Mouse (Mus musculus) cerebellum, postnatal 25 days (tissue): ENCODE data around the gene Trim28.
"Not testable (repeated sequence)": the region's sequence is repeated elsewhere in the genome, so short reads cannot be mapped to it uniquely, and the experiment has no call there.

Experiments
- DNase-seq, 2 experiments: peaks; one replicate each; pipeline ENCODE4 v3.0.0; 2021; ENCODE audit warnings: mixed read lengths in 2 of 2

The Trim28 gene

DNA sequence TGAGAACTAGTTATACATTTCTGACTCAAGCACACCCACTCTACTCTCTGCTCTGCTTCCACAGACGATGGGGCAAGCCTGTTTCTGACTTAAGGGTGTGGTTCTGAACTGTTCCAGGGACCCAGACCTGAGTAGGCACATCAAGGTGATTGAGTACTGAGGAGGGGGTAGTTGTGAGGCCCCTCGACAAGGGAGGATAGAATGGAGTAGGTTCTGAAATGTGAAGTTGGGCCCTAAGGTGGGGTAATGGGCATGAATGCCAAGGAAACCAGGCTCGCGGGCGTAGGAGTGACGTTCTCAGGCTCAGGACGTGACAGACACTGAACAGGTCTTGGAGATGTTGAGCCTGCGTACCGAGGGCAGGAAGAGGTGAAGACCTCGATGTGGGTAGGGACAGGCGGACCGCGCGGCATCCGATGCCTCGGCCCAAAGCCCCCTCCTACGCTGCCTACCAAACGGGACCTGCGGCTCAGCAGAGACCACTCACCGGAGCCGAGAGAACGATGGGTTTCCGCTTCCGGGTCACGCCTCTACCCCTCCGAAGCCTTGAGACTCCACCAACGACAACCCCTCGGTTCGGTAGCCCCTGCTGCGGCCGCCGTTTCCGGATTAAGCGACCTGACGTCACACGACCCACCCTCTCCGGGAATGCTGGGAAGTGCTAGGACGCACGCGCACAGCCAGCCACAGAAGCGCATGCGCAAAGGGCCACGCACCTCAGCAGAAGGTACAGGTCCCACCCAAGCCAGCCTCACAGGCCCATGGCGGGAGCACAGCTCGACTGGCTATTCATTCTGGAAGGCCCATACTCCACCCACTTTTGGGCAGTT is 35.4 kb downstream of the Trim28 start, which contains the start of gene Chmp2a:
Gene Chmp2a, minus strand, starts transcription at position 660 of the 830 bp plus-strand sequence.
- DNase-seq = peak; percentile 99

GRCm38 (mm10) chr7:13035211-13035855 is 36.4 kb downstream of the Trim28 start:
- DNase-seq = peak in 1 of 2 experiments; percentile 65

- DNase-seq = no peak
Measured at GRCm38 (mm10) chr7:13036806-13037205, 37.9 kb downstream of the Trim28 start.

GRCm38 (mm10) chr7:13037366-13037765 is 38.5 kb downstream of the Trim28 start:
- no peak for DNase-seq

DNA sequence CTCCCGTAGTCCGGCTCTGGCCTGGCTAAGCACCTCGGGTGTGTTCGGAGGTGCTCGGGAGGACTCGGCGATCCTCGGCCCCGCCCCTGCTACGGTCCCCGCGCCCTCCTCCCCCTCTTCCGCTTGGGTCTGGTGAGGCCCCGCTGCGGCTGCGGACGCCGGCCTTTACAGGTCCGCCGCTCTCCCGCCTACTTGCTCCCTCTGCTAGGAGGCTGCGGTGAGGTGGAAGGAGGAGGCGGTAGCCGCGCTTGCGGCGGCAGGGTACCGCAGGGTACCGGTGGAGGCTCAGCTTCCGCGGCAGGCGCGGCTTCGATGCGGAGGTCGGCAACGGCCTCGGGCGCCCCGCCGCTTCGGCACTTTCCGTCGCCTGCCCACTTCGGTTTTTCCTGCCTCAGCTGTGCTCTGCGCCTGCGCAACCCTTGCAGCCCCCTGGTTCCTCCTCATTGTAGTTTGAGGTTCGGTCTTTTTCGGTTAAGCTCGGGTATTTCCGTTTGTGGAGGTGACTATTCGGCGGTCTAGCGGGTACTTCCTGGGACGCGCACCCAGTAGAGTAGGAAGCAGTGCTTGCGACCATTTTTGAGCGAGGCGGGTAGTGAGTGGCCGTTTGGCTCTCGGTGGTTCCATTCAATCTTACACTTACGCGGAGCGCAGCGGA is 39.1 kb downstream of the Trim28 start, which contains the start of gene Ube2m:
Gene Ube2m, minus strand, starts transcription at position 375 of the 655 bp plus-strand sequence.
- peak; percentile 100 for DNase-seq

GRCm38 (mm10) chr7:13038621-13039169 is 39.8 kb downstream of the Trim28 start:
- DNase-seq = peak; percentile 35 to 38

DNA sequence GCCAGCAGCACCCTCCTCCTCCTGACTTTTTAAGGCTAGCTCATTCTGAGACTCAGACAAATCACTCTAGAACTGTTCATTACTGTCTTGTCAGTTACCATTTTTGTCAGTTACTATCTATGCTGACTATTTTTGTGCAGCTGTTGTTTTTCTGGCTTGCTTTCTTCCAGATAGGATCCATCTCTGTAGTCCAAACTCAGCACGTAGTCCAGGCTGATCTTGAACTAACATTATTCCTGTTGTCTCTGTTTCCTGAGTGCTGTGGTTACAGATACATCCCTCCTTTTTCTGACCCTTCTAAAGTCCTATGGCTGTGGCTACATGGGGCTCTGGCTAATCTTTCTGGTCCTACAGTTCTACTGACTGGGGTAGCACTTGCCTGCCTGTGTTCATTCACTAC is 40.3 kb downstream of the Trim28 start:
- no peak for DNase-seq

GRCm38 (mm10) chr7:13041256-13041655 is 42.3 kb downstream of the Trim28 start:
- no peak for DNase-seq

- DNase-seq = peak in 1 of 2 experiments; percentile 9
Measured at GRCm38 (mm10) chr7:13042511-13042910, 43.6 kb downstream of the Trim28 start.

- DNase-seq = peak; percentile 84
Measured at GRCm38 (mm10) chr7:13043120-13043444, 44.2 kb downstream of the Trim28 start.

DNA sequence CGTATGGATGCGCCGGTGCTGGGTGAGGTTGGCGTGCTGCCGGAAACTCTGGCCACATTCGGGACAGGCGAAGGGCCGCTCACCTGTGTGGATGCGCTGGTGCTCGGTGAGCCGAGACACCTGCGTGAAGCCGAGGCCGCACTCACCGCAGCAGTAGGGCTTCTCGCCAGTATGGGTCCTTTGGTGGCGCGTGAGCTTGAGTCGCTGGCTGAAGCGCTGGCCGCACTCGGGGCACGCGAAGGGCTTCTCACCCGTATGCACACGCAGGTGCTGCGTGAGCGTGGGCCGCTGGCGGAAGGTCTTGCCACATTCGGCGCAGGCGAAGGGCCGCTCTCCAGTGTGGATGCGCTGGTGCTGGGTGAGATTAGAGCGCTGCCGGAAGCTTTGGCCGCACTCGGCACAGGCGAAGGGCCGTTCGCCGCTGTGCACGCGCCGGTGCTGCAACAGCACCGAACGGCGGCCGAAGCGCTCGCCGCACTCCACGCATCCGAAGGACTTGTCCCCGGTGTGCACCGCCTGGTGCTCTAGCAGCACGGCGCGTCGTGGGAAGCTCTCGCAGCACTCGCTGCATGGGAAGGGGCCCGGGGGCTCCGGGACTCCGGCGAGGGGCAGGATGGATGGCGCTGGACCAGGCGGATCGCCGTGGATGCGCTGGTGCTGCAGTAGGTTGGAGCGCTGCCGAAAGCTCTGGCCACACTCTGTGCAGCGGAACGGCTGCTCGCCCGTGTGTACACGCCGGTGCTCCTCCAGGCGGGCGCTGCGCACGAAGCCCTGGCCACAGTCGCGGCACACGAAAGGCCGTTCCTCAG is 44.7 kb downstream of the Trim28 start:
- peak; percentile 89 for DNase-seq

- no peak for DNase-seq
Measured at GRCm38 (mm10) chr7:13044254-13044625, 45.3 kb downstream of the Trim28 start.

GRCm38 (mm10) chr7:13046084-13046483 is 47.2 kb downstream of the Trim28 start:
- peak in 1 of 2 experiments; percentile 74 for DNase-seq

DNA sequence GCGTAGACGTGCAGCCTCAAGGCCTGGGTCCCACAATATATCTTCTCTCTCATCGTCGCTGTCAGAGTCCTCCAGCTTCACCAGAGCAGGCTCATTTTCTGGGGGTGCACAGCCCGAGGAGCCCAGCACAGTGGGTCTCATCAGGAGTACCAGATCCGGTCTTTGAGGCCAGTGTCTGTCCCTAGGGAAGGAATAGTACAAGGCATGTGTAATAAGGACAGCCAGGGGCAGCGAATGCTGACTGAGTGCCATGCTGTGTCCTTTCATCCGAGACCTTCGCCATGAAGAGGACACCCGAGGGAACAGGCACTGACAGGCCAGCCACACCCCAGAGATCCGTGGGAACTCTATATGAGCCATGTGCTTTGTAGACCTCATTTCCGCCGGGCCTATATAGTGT is 54.1 kb downstream of the Trim28 start:
- peak in 1 of 2 experiments; percentile 3 for DNase-seq

DNA sequence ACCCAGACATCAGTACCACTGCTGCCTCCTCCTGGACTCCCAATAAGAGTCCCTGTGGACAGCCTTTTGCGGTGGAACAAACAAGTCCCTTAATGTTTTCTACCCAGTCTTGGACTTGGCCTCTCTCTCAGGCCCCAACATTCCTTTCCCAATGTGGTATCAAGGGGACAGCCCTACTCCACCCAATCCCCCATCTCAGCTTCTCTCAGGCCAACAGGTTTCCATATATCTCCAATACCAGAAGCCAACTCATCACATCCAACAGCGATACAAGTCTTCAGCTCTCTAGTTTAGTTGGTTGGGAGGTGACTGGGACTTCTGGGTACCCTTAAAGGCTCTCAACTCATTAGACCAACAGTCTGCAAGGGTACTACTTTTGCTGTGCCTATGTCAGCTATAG is 54.6 kb downstream of the Trim28 start:
- DNase-seq = peak in 1 of 2 experiments; percentile 1

GRCm38 (mm10) chr7:13053961-13054286 is 55.0 kb downstream of the Trim28 start:
- DNase-seq = no peak

DNA sequence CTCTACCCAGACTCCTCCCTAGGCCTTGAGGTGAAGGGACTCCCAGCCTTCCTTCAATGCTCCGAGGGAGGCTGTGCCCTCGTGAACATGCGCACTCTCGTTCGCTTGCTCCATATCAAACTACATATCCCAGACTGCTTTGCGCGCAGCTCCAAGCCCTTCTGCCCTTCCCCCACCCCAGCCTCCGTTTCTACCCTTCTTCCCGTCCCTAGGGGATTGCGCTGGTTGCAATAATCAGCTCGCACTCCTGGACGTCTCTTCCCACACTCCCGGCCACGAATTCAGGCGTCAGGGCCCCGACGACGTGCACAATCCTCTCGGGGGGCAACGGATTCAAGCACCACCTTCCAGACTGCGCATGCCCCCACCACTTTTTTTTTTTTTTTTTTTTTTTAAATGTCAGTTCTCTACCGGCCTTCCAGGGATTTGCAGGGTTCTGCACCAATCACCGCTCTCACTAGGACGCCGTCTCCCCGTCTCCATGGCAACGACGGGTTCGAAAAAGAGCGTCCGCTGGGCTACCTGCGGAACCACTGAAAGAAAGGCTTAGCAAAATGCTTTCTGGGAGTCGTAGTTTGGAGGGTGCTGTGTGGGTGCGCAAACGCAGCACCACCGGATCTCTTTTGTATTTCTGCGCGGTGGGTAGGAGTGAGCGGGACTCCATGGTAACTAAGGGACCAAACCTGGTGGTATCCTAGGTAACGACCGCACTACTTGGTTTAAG is 55.5 kb downstream of the Trim28 start, which contains the start of gene Mzf1:
Gene Mzf1, minus strand, starts transcription at position 478 of the 724 bp plus-strand sequence.
- DNase-seq = peak; percentile 95 to 97

GRCm38 (mm10) chr7:13056913-13057700 is 58.2 kb downstream of the Trim28 start:
- no peak for DNase-seq

DNA sequence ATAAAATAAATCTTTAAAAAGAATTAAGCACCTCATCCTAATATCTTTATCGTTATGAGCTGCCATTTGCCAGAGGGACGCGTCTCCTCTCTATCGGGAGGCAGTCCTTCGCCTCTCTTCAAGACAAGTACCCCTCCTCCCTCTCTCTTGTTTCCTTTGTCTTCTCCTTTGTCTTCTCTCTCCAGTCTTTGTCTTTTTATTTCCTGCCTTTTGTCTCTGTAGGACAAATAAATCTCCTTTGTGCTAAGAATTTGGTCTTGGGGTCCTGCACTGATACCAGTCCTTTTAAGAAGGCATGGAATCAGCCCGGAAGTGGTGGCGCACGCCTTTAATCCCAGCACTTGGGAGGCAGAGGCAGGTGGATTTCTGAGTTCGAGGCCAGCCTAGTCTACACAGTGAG is 60.6 kb downstream of the Trim28 start:
- DNase-seq = no peak

GRCm38 (mm10) chr7:13063399-13063798 is 64.5 kb downstream of the Trim28 start:
- not testable (repeated sequence) for DNase-seq

DNA sequence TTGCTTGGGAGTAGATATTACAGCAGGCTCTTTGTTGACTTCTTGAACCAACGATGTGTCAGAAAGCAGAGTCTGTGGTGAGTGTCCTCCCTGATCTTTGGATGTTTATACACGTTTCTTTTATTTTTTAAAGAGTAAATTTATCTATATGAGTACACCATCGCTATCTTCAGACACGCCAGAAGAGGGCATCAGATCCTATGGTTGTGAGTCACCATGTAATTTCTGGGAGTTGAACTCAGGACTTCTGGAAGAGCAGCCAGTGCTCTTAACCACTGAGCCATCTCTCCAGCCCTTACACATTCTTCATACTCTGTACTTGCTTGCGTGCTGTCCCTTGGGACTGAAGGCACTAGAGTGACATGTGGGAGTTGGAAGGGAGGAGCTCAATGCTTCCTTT is 73.4 kb downstream of the Trim28 start:
- DNase-seq = no peak
